Mouse (Mus musculus) activated CD4-positive, CD25-positive, alpha-beta regulatory T cell, adult 4 months (primary cell): ENCODE results near the gene Unc93a2. TPM values are rescaled to one million over a fixed set of nuclear protein-coding genes. Genes with fewer than 3 reads are reported as not detected.
"Not testable (repeated sequence)": the region's sequence is repeated elsewhere in the genome, so short reads cannot be mapped to it uniquely, and the experiment has no call there.

Experiments used
- ATAC-seq: one replicate; pipeline ENCODE4 v1.8.0; 2017
- polyA plus RNA-seq, 2 experiments: library from polyadenylated mRNA; unstranded; fragments of 100-300 nt; shearing (Covaris generic); gene quantifications; one replicate each; pipeline ENCODE4 v1.2.1; 2017

The Unc93a2 gene
- polyA plus RNA-seq, 2 experiments from 2014 or later, result not detected

DNA sequence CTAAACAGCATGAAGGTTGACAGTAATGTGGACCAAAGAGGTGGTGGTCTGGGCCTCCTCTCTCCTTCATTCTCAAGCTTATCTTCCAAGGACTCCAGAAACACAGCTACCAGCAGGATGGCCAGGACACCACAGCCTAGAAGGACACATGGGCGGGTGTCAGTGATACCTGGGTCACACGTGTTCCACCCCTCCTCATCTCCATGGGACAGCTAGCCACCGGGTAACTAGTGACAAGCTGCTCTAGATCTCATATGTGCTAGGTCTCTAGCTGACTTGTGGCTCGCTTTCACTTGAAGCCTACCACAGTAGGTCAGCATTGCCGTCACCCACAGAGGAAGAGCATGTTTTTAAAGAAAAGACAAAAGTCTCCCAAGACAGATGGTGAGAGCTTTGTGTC lies 13.4 kb downstream of the Unc93a2 start, which contains the start of gene Gm49630:
Gene Gm49630, minus strand, starts transcription at position 101 of the 400 bp plus-strand sequence.
- ATAC-seq, result not testable (repeated sequence)

DNA sequence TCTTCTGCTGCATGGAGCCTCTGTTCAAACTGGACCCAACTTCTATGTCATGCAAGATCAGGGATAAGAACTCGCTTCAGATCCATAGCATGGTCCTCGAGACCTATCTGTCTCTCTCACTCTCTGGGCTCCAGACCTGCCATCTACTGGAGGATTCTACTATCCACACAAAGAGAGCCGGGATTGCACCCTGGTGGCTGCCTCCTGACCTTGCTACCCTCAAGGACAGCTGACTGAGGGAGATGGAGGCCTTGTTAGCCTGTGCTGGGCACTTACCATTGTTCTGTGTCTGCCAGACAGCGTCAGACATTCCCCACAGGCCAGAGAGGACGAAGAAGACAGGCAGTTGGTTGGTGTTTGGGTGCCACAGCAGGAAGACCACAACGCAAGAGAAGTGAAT lies 15.9 kb downstream of the Unc93a2 start:
- ATAC-seq, result not testable (repeated sequence)

DNA sequence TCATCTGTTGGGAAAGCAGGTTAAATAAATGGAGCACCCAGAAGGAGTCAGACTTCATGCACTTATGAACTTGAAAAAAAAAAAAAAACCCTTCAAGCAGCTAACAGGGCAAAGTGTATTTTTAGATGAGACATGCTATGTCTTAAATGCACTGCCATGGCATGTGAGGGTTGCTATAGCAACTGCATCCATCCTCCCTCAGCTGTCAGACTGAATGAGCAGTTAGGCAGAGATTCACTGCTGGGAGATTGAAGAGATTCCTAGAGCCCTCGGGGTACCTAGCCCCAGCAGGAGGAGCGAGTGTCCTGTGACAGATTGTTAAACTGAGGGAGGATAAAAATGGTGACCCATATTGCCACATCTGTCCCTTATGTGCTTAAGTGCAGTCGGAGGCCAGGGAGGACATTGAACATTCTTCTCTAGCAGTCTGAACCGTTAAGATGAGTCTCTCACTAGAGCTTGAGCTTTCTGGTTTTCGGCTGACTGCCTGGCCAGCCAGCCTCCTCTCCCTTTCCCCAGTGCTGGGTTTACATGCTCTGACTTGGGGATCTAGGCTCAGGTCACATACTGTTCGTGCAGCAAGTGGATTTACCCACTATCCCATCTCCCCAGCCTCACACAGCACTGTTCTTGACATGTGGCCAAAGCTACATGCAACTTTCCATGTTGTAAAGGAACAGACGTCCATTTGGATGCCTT lies 18.4 kb downstream of the Unc93a2 start:
- not testable (repeated sequence) for ATAC-seq

DNA sequence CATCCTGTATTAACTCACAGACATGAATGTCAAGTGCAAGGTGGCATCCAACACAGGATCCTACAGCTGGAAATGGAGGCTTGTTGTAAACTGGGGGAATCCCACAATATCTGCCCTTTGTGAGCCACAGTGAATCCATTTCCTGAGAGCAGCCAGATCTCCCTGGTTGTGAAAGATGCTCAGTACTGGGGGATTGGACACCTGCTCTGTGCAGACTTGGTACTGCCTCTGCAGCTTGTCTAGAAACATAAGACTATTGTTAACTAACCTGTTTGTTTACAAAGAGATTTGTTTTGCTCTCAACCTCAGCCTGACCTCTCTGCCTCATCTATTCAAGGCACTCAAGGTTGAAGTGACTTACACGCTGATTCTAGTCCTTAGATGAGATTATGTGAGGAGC lies 19.0 kb downstream of the Unc93a2 start:
- not testable (repeated sequence) for ATAC-seq

DNA sequence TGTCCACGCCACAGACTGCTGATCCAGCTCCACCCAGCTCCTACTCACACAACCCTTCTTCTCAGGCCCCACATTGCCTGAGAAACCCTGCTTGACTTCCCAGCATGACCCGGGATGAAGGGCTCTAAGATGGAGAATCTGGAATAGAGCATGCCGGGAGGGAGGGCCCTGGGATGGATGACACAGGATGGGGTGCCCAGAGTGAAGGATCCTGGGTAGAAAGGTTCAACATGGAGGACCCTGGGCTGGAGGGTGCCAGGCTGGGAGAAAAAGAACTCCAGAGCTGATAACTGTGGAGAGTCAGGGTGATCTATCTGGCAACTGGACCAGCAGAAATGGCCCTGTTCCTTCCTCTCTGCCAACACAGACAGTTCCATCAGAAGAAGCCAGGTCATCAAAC lies 19.6 kb downstream of the Unc93a2 start:
- not testable (repeated sequence) for ATAC-seq

DNA sequence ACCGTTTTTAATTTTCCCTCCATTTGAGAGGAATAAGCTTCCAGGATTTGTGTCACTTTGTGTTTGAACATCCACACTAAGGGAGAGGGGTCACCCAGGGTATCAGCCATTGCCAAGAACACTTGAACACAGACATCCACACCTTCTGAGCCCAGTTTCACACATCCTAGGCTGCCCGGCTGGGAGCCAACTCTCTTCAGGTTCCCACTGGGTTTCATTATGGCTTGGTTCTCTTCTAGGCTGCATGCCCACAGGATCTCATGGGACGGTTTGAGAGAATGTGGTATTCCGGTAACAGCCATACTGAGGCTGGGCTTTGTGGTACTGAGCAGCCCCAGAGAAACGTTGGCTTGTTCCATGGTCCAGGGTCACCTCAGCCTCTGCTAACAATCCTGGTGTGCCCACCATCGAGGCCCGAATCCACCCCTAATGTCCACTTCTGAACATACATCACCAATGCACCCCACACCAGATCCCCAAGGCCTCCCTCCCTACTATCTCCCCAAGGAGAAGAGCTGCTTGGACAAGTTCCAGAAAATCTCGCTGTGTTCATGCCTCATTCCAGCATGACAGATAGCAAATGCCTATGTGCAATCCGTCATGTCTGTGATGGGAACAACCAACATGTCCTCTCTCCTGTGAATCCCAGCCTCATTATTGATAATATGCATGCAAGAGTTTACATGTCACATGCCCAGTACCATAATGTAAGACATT lies 24.4 kb downstream of the Unc93a2 start:
- ATAC-seq, result not testable (repeated sequence)

DNA sequence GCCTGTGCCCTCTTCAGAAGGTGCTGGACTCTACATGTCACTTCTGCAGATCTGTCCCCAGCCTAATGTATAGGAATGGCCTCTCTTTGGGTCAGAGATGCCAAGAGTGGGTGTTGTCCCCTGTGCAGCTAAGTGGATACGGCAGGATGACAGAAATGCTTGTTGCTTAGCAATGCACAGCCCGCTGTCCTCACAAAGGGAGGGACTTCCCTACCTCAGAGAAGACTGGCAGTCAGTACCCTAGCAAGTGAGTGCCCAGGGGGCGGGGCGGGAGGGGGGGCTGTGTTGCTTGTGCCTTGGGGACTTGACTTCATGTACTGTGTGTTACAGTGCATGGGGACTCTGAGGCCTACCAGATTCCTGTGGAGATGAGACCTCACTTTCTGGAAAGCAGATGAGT lies 25.5 kb downstream of the Unc93a2 start:
- not testable (repeated sequence) for ATAC-seq

DNA sequence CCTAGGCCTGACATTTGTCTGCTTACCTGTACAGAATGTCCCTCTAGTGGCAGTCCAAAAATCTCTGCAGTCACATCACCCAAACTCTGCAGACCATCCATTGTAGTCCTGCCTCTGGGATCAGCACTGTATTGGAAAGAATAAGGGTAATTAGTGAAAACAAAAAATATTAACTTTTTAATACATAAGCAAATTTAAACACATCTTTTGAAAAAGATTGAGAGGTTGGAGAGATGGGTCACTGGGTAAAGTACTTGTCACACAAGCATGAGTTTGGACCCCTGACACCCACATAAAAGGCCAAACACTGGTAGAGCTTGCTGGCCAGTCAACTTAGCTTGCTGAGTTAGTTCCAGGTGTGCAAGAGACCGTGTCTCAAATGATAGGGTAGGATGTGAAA lies 32.7 kb downstream of the Unc93a2 start, which contains the start of gene Ttll2:
Gene Ttll2, minus strand, starts transcription at position 101 of the 400 bp plus-strand sequence.
- not testable (repeated sequence) for ATAC-seq

DNA sequence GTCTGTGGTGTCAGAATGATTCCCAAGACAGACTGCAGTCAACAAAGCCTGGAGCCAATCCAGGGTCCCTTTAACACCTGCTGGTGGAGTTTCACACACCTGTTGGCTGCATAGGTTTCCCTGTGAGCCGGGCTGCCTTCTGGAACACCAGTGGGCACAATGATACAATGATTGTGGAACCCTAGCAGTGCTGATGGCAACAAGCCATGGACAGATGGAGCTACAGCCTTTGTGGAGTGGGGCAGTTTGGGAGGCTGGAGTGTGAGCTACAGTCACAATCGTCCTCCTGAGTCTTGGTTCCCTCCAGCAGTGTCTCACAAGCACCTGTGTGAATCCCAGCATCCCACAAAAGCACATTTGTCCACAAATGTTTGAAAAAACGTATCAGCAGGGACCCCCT lies 36.5 kb downstream of the Unc93a2 start:
- ATAC-seq, result not testable (repeated sequence)

DNA sequence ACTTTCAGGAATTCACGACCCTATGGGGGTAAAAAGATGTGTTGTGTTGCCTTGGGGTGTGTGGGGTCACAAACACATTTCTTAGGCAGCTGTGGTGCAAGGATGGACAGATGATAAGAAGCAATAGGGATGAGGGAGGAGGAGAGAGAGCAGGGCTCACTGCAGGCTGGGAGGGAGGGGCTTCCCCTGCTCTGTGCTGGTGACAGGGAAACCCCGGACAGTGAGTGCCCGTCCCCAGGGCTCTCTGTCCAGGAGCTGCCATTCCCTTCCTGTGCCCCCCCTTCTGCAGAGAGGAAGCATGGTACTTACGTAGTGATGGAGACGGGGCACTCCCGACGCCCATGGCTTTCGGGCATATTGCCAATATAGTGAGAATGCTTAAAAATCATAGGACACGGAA lies 47.9 kb downstream of the Unc93a2 start:
- not testable (repeated sequence) for ATAC-seq

DNA sequence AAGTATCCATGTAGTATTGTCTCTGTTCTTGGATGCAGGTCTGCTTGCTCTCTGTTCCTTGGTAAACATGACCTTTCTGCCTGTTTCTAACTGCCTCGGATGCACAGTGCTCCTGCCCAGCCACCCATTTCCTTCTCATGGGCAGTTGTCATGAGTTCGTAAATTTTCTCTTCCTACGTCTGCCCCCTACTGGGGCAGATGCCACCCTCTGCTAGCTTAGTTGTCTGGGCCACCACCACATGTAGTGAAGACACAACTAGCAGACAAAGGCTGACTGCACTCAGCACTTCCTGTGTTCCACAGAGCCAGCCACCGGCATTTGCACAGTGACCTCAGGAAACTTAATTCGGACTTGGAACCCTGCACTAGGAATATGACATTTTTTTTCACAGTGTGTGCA lies 52.5 kb downstream of the Unc93a2 start:
- ATAC-seq, result not testable (repeated sequence)

DNA sequence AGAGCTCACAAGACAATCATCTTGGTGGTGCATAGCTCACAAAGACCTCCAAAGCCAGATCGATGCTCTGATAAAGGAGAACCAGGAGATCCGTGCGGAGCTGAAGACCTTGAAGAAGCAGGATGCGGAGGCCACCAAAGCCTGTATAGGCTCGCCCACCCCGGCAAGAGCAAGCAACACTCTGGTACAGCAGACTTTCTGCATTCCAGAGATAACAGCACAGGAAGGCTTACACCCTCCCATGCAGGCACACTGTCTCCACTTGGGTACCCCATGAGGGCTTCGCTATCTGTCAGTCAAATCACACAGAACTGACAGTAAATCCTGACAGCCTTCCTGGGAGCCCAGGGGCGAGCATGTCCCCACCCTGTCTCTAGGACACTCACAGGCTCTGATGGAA lies 58.8 kb downstream of the Unc93a2 start:
- ATAC-seq, result not testable (repeated sequence)

DNA sequence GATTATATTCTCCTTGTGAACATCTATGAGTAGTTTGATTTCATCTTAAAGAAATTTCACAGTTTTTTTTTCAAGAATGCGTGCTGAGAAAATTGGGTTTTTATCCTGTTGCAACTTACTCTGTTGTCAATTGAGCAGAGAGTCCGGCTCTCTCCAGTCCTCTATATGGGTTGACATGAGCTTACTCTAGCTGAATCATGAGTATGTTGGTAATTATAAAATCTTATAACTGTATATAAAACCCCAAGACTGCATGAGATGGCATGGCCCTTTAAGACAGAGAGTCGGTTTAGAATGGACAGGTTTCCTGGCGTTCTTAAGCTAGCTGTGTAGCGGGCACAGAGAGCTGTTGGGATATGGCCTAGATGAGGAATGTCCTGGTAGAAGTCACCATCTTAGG lies 60.9 kb downstream of the Unc93a2 start, which contains the start of gene Tcp10a:
Gene Tcp10a, plus strand, starts transcription at position 301 of the 400 bp plus-strand sequence.
- ATAC-seq, result not testable (repeated sequence)

DNA sequence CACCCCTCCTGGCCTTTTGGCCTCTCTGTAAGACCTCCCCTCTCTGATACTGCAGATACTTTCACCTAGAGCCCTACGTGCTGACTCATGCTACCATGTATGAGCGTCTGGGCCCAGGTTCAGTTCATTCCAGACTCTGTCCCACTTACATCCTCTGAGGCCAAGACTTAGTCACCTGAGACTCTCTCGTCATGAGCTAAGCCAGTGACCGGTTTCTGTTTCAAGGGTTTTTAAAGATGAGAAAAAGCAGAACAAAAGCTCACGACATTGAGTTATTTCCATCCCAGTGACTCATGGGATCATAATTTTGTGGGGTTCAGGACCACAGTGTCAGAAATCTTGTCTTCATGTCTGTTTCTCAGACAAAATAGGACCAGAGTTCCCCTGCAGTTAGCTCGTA lies 65.5 kb downstream of the Unc93a2 start:
- not testable (repeated sequence) for ATAC-seq

DNA sequence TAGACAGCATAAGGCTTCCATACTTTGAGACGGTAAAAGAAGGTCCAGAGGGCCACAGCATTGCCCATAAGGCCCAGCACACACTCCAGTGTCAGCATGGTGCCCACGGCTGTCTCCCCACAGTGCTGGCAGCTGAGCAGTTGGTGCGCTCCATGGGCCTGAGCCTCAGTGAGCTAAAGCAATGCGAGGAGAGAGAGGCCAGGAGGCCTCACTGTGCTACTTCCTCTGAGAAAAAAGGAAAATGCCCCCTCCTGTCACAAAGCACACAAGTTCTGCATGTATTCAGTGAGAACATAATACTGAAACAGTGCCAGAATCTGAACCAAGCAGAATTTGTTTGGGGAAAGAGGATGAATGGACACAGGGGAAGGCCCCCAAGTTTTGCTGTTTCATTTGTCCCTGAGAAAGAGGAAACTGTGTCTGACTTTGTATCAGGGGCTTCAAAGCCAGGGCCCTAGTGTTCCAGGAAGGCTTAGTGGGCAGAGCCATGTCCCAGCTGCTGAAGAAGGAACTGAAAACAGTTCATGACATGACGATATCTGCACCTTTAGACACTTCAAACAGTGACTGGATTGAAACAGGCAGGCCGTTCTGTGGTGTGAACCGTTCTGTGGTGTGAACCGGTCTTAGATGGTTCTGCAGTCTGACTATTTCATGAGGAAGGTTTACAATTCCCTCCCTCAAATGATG lies 69.4 kb downstream of the Unc93a2 start:
- ATAC-seq, result not testable (repeated sequence)

Other genes starting within 250 kb of the Unc93a2 start
- gene Rps6ka2, start 215.3 kb downstream of the Unc93a2 start, polyA plus RNA-seq, result under 1 TPM; 0.57 to 0.60 TPM
- gene Tcp10a, start 60.8 kb downstream of the Unc93a2 start, polyA plus RNA-seq, result not detected
- gene Ttll2, start 32.8 kb downstream of the Unc93a2 start, polyA plus RNA-seq, result not detected
- gene Gm49630, start 13.5 kb downstream of the Unc93a2 start, polyA plus RNA-seq, result not detected